Mouse (Mus musculus): ENCODE data around the gene Rab21. TPM values are rescaled to one million over a fixed set of nuclear protein-coding genes. Genes with fewer than 3 reads are reported as not detected.

The Rab21 gene
- 28.0 and 29.2 TPM in 2 replicates for polyA plus RNA-seq (2012; rRNA removed)

- H3K27ac ChIP-seq (ENCODE audit: insufficient read depth, low read depth, low read length) = peak within 1 kb of the TSS; percentile 99
- H3K4me3 ChIP-seq (ENCODE audit: insufficient read depth, low read depth, low read length) = peak within 1 kb of the TSS; percentile 93
- peak; percentile 92 for TF ChIP-seq POLR2A (IDR thresholded peaks at IDR 0.05; ENCODE audit: low read depth, low read length)
- TF ChIP-seq CTCF (conservative IDR thresholded peaks at IDR 0.05; ENCODE audit: insufficient read depth, insufficient read length, low read depth, low read length) = no peak
- H3K4me1 ChIP-seq (ENCODE audit: control insufficient read depth, insufficient read depth, low read length) = peaks cover 26% of the 10 kb centered on the region
- no peaks in the 10 kb centered on the region for H3K27me3 ChIP-seq (replicated peaks; ENCODE audit: control insufficient read depth, insufficient read depth, low read length)
- DNase-seq = peak; percentile 98
- WGBS = under 1% methylated on average over 48 of the region's 48 CpGs
- H3K36me3 ChIP-seq (ENCODE audit: control insufficient read depth, insufficient read depth, low read length) = no peaks in the 10 kb centered on the region
These were observed at the start of gene Rab21 for GRCm38 (mm10) chr10:115315473-115316171. Gene Rab21, minus strand, starts transcription at chr10:115315594.

- Histone ChIP-seq H3K27me3 (replicated peaks; ENCODE audit: control insufficient read depth, insufficient read depth, low read length) (no peaks in the 10 kb centered on the region), H3K27ac (ENCODE audit: insufficient read depth, low read depth, low read length) (peak overlapping the region; percentile 96; the same call in 1 of the 2 replicates), H3K4me3 (ENCODE audit: insufficient read depth, low read depth, low read length) (no peak overlapping the region), H3K36me3 (ENCODE audit: control insufficient read depth, insufficient read depth, low read length) (no peaks in the 10 kb centered on the region), H3K4me1 (ENCODE audit: control insufficient read depth, insufficient read depth, low read length) (peaks cover 5% of the 10 kb centered on the region; the same call in 1 of the 2 replicates)
- 88% methylated on average over 4 of the region's 4 CpGs for WGBS
- no peak for TF ChIP-seq CTCF (conservative IDR thresholded peaks at IDR 0.05; ENCODE audit: insufficient read depth, insufficient read length, low read depth, low read length)
- TF ChIP-seq POLR2A (IDR thresholded peaks at IDR 0.05; ENCODE audit: low read depth, low read length) = no peak
- no peak for DNase-seq
These were observed 47.8 kb upstream of the Rab21 start for GRCm38 (mm10) chr10:115363151-115363550.

DNA sequence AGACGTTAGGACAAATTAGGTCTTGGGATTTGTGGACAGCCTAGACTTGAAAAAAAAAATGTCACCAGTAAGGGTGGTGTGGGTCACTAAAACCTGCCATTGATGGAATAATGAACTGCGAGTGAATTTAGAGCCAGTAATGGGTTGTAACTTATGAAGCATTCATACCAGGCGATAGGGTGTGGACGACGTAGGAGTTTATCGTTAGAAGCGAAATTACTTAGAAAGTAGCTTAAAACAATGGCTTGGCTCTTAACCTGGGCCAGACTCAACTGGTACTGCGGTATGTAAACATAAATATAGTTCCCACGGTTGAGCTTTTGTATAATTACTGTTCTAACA lies 47.2 kb upstream of the Rab21 start:
- no peak for DNase-seq
- Histone ChIP-seq H3K36me3 (ENCODE audit: control insufficient read depth, insufficient read depth, low read length) (no peaks in the 10 kb centered on the region), H3K27ac (ENCODE audit: insufficient read depth, low read depth, low read length) (peak overlapping the region; percentile 96), H3K4me1 (ENCODE audit: control insufficient read depth, insufficient read depth, low read length) (peaks cover 5% of the 10 kb centered on the region; the same call in 1 of the 2 replicates), H3K27me3 (replicated peaks; ENCODE audit: control insufficient read depth, insufficient read depth, low read length) (no peaks in the 10 kb centered on the region), H3K4me3 (ENCODE audit: insufficient read depth, low read depth, low read length) (peak overlapping the region; percentile 51)
- no peak for TF ChIP-seq POLR2A (IDR thresholded peaks at IDR 0.05; ENCODE audit: low read depth, low read length)
- no peak for TF ChIP-seq CTCF (conservative IDR thresholded peaks at IDR 0.05; ENCODE audit: insufficient read depth, insufficient read length, low read depth, low read length)
- 3% methylated on average over 9 of the region's 9 CpGs for WGBS

DNA sequence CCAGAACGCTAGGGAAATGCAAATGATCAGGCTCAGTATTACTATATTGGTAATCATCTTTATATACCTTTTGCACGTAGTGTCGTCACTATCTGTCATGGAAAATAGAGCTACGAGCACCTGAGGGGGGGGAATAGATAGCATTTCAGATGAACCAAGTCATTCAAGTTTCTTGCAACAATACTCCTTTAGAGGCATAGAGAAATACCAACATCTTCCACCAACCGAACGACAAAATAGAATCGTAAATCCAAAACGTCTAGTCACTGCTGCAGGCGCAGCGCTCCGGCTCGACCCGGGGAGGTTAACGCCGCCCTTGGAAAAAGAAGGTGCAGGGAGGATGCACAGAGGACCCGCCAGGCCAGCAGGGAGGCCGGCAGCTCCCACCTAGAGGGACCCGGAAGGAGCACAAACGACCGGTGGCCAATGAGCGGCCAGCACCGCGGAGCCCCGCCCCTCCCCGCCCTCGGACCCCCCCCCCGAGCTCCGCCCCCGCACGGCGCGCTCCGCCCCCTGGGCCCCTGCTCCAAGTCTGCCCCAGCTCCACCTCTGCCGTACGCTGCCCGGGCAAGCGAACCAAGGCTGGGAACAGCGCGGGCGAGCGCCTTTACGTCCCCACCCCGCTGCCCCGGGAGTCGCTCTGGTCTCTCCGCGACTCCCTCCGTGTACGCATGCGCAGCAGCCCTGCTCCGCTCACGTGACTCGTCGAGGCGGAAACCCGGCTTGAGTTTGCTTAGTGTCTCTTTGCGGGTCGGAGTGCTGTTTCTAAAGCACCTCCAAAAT lies 46.6 kb upstream of the Rab21 start, which contains the start of gene Tmem19:
Tmem19 (minus strand) TSS at position 662 of the 783 bp plus-strand sequence.
- no peak for TF ChIP-seq CTCF (conservative IDR thresholded peaks at IDR 0.05; ENCODE audit: insufficient read depth, insufficient read length, low read depth, low read length)
- TF ChIP-seq POLR2A (IDR thresholded peaks at IDR 0.05; ENCODE audit: low read depth, low read length) = peak; percentile 71
- Histone ChIP-seq H3K27me3 (replicated peaks; ENCODE audit: control insufficient read depth, insufficient read depth, low read length) (no peaks in the 10 kb centered on the region), H3K4me3 (ENCODE audit: insufficient read depth, low read depth, low read length) (peak within 1 kb of the TSS; percentile 87)

DNA sequence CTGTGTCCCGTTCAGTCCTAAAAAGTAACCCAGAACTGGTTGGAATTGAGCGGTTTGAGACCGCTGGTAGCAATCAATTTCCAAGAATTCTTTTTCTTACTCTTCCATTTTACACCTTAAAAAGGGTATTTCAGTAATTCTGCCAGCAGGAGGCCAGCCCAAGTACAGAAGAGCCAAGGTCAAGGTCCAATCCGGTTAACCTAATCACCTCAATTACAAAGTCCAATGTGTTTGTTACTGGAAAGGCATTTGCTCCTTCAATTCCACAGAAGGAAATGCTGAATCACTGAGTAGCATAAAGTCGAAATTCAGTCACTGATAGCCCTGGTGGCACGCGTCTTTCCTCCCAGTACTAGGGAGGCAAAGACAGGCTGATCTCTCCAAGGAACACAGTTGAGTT lies 43.7 kb upstream of the Rab21 start:
- Histone ChIP-seq H3K36me3 (ENCODE audit: control insufficient read depth, insufficient read depth, low read length) (no peaks in the 10 kb centered on the region; the same call in 1 of the 2 replicates), H3K4me3 (ENCODE audit: insufficient read depth, low read depth, low read length) (no peak overlapping the region), H3K27me3 (replicated peaks; ENCODE audit: control insufficient read depth, insufficient read depth, low read length) (no peaks in the 10 kb centered on the region), H3K27ac (ENCODE audit: insufficient read depth, low read depth, low read length) (peak overlapping the region; percentile 76), H3K4me1 (ENCODE audit: control insufficient read depth, insufficient read depth, low read length) (peaks cover 10% of the 10 kb centered on the region; the same call in 1 of the 2 replicates)
- DNase-seq = peak; percentile 93
- WGBS = 53% methylated on average over 7 of the region's 7 CpGs
- no peak for TF ChIP-seq POLR2A (IDR thresholded peaks at IDR 0.05; ENCODE audit: low read depth, low read length)
- peak; percentile 40 for TF ChIP-seq CTCF (conservative IDR thresholded peaks at IDR 0.05; ENCODE audit: insufficient read depth, insufficient read length, low read depth, low read length)

More for the DNA sequence above, 46.6 kb upstream of the Rab21 start, which contains the start of gene Tmem19:
- Histone ChIP-seq H3K36me3 (ENCODE audit: control insufficient read depth, insufficient read depth, low read length) (no peaks in the 10 kb centered on the region), H3K4me1 (ENCODE audit: control insufficient read depth, insufficient read depth, low read length) (peaks cover 5% of the 10 kb centered on the region; the same call in 1 of the 2 replicates), H3K27ac (ENCODE audit: insufficient read depth, low read depth, low read length) (peak within 1 kb of the TSS; percentile 96)
- peak; percentile 99 for DNase-seq
- under 1% methylated on average over 55 of the region's 58 CpGs for WGBS

DNA sequence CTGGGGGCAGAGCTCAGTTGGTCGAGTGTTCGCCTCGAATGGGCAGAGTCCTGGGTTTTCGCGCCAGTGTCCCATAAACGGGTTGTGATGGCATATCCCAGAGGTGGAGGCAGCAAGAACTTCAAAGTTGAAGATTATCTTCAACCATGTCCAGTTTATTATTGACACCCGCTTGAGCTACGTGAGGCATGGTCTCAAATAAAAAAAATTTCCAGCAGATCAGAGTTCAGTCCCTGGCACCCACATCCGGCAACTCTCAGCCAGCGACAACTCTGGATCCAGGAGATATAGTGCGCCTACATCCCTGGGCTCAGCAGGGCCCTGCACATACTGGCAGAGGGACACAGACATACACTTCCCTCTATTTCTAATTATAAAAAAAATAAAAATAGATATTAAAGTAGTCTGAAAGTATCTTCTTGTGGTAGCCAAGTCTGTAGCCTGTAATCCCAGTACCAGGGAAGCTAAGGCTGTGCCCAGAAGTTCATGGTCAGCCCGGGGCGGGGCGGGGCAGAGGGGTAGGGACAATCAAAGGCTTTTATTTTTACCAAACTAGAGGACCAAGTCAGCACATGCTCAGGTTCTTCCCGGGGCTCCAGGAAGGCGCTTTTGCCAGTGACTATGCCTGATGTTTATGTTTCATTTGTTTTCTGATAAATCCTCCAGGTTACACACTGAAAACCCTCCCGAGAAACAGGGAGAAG lies 43.0 kb upstream of the Rab21 start:
- Histone ChIP-seq H3K4me3 (ENCODE audit: insufficient read depth, low read depth, low read length) (no peak overlapping the region), H3K4me1 (ENCODE audit: control insufficient read depth, insufficient read depth, low read length) (peaks cover 10% of the 10 kb centered on the region; the same call in 1 of the 2 replicates), H3K36me3 (ENCODE audit: control insufficient read depth, insufficient read depth, low read length) (no peaks in the 10 kb centered on the region; the same call in 1 of the 2 replicates), H3K27me3 (replicated peaks; ENCODE audit: control insufficient read depth, insufficient read depth, low read length) (no peaks in the 10 kb centered on the region), H3K27ac (ENCODE audit: insufficient read depth, low read depth, low read length) (peak overlapping the region; percentile 76)
- DNase-seq = peak; percentile 71
- 63% methylated on average over 17 of the region's 17 CpGs for WGBS
- TF ChIP-seq POLR2A (IDR thresholded peaks at IDR 0.05; ENCODE audit: low read depth, low read length) = no peak
- no peak for TF ChIP-seq CTCF (conservative IDR thresholded peaks at IDR 0.05; ENCODE audit: insufficient read depth, insufficient read length, low read depth, low read length)

All from kidney, adult 2 months (tissue).